ENCODE assay signal across 9 mouse cellular contexts in genomic region chr4:48690640-48691039, GRCm38 (mm10). TPM values are rescaled to one million over a fixed set of nuclear protein-coding genes. Genes with fewer than 3 reads are reported as not detected.
DNase-seq lines count a peak whose midpoint lies in the region; ATAC-seq and TF ChIP-seq lines count a peak whose summit lies in the region.
"Had no signal": no experiment of that assay in that cellular context is flagged by ENCODE, and none has a peak within 500 bp of the region (broad histone marks: within the 10 kb centered on the region; RNA-seq: fewer than 3 reads in every experiment).

No protein-coding gene starts in this region.

- no peak overlapping the region for H3K9ac ChIP-seq in heart, postnatal 0 days (replicated peaks; ENCODE audit: low read depth, low read length)

- no peaks in the 10 kb centered on the region for H3K27me3 ChIP-seq in heart, postnatal 0 days (ENCODE audit: control insufficient read depth, insufficient read depth, low read length)

- no peak overlapping the region for H3K27ac ChIP-seq in heart, postnatal 0 days (ENCODE audit: low read depth)

- ATAC-seq in heart, postnatal 0 days (ENCODE audit: insufficient read depth, low read depth): no peak

- DNase-seq in heart, postnatal 0 days (ENCODE audit: low spot score): peak; percentile 60
- no peak for DNase-seq in heart, adult 8-10 months (ENCODE audit: low spot score)
- peak; percentile 50 for DNase-seq in ES-CJ7 (ENCODE audit: low read depth, low spot score)
- peak; percentile 84 to 90 for DNase-seq in cerebellum, postnatal 25 days
- peak; percentile 49 for DNase-seq in induced T-regulatory cell, adult 2 months (ENCODE audit: low read depth)
- peak; percentile 97 for DNase-seq in left cerebral cortex, postnatal 4 days
- peak; percentile 83 to 86 for DNase-seq in right cerebral cortex, postnatal 10 days (ENCODE audit: low spot score in 2 of 2)
- no peak for DNase-seq in spleen, adult 12 weeks (ENCODE audit: low spot score)

- no peak for TF ChIP-seq EP300 in heart, postnatal 0 days (IDR thresholded peaks at IDR 0.05; ENCODE audit: low read depth)

- no peaks in the 10 kb centered on the region for H3K4me1 ChIP-seq in heart, postnatal 0 days (ENCODE audit: control insufficient read depth, insufficient read depth)

- no peak overlapping the region for H3K4me3 ChIP-seq in heart, postnatal 0 days (ENCODE audit: low read depth, low read length)

- H3K36me3 ChIP-seq in heart, postnatal 0 days (replicated peaks; ENCODE audit: control insufficient read depth, insufficient read depth, low read length): no peaks in the 10 kb centered on the region

- H3K4me2 ChIP-seq in heart, postnatal 0 days (ENCODE audit: low read depth, low read length): no peak overlapping the region

- intact Hi-C loops in left cerebral cortex, postnatal 4 days (cut with DNase I): loop anchor here (5.0 to 10.0 kb wide), 5 partner anchors 82 to 937 kb away; partner anchors contain the start of gene Plppr1

- 71% methylated on average over 9 of the region's 9 CpGs for whole genome bisulfite sequencing in heart, postnatal 0 days

- TF ChIP-seq CTCF in heart, postnatal 0 days (IDR thresholded peaks at IDR 0.05; ENCODE audit: low read depth): peak; percentile 68

- no peaks in the 10 kb centered on the region for H3K9me3 ChIP-seq in heart, postnatal 0 days (replicated peaks; ENCODE audit: control insufficient read depth, low read length)

RNA-seq across cellular contexts. Expression of gene Cavin4, which starts 27.3 kb away (rescaled TPM):
- total RNA-seq in heart, postnatal 0 days (2014; rRNA removed; ENCODE audit: low replicate concordance): 18.1 and 27.7 TPM in 2 replicates
- 25.0 and 27.7 TPM in 2 replicates for polyA plus RNA-seq in heart, postnatal 0 days (2015; fragmentation: Nextera tagmentation; extraction: Ambion mirVana)
- total RNA-seq in heart, adult 8-10 months (2022): 100 to 1,000 TPM; 111 to 133 (median 117) TPM
- 1 to 10 TPM; 4.1 to 4.3 TPM for total RNA-seq in left cerebral cortex, postnatal 4 days (2021)
- polyA plus RNA-seq: large intestine, adult 2 months had no signal

Comparison
In these comparisons a context has a peak if more than half of its experiments do, and no peak if none do; other contexts are left out.
1. DNase-seq: peak in heart, postnatal 0 days (single experiment), ES-CJ7 (single experiment), cerebellum, postnatal 25 days (2 of 2), induced T-regulatory cell, adult 2 months (single experiment), left cerebral cortex, postnatal 4 days (single experiment) and right cerebral cortex, postnatal 10 days (2 of 2); none in heart, adult 8-10 months (single experiment) and spleen, adult 12 weeks (single experiment).